Mouse (Mus musculus) CD4-positive, CD25-positive, alpha-beta regulatory T cell, adult 2 months (primary cell): Measurements from ENCODE around the gene Gm9918.
"Not testable (repeated sequence)": the region's sequence is repeated elsewhere in the genome, so short reads cannot be mapped to it uniquely, and the experiment has no call there.

ENCODE experiments used
- DNase-seq: peaks from one replicate; pipeline ENCODE4 v3.0.0-alpha.2; 2012; ENCODE audit warnings: low read depth, low spot score

The Gm9918 gene

DNA sequence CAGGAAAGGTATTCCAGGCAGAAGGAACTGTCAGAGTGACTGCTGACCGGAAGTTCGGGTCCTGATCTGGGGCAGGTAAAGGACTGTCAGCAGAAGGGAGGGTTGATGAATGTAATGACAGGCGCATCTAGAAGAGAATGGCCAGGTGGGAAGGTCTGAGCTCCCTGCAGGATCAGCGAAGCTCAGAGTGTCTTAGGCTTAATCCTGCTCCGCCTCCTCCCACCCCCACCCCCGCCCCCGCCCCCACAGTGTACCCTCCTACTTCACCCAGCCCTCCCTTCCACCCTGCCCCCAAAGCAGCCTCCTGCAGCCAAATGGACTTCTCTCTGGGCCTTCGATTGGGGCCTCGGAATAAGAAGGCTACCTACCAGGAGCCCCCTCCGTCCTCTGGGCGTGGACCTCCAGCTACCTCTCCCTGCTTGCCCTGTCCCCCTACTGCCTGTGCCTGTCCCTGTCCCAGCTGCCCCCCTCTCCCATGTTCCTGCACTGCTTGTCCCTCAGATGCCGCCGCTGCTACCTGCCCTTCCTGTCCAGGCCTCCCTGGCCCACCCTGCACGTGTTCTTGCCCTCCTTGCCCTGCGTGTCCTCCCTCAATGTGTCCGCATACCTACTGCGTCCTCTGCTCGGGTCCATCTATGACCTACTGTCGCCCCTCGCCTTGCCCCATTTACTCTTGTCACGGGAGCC is at the start of gene Gm9918:
TSS of gene Gm9918 (plus strand) at position 290 of the 687 bp plus-strand sequence.
- no peak for DNase-seq

DNA sequence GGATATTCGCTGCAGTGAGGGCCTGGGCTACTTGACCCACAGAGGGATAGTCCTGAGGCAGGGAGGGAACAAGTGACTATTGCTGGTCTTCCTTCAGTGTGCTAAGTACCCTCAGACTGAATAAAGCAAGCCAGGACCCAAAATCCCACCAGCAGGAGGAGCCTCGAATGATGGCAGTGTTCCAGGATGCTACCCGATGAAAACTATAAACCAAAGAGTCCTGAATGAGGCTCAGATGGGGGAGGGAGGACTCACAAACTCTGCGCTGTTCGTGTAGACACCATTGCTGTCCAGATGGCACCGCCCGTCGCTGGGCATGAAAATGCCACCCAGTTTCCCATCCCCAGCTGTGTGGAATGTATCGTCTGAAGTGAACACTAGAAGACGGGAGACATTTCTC is 48.0 kb upstream of the Gm9918 start:
- no peak for DNase-seq

DNA sequence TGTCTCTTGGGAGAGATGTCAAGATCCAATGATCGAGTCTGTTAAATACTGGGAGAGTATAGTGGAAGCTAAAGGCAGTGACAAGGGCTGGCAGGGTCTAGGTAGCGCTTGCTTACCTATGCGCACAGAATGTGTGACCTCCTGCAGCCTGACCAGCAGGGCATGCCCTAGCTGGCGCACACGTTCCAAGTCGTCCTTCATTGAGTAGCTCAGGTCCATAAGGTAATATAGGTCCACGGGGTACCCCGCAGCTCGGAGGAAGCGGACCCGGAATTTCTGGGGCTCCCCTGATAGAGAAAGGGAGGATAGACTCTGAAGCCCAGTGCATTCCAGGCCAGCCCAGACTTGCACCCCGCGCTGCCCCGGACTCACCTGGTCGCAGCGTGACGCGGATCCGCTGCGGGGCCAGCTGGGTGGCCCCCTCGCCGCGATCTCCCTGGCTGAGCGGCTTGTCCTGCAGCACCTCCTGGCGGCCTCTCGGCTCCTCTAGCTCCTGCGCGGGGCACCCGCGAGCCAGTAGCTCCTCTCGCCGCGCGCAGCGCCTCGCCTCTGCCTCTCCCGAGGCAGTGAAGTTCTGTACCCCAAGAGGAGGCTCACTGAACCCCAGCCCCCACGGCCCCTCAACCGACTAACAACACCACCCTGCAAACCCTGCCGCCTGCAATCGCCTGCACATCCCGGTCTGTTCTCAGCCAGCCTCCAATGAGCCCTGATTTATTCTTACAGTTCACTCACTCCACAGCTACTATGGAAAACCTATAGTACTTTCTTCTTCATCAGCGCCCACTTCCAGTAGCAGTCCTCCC is 46.0 kb upstream of the Gm9918 start:
- DNase-seq = peak; percentile 83

DNA sequence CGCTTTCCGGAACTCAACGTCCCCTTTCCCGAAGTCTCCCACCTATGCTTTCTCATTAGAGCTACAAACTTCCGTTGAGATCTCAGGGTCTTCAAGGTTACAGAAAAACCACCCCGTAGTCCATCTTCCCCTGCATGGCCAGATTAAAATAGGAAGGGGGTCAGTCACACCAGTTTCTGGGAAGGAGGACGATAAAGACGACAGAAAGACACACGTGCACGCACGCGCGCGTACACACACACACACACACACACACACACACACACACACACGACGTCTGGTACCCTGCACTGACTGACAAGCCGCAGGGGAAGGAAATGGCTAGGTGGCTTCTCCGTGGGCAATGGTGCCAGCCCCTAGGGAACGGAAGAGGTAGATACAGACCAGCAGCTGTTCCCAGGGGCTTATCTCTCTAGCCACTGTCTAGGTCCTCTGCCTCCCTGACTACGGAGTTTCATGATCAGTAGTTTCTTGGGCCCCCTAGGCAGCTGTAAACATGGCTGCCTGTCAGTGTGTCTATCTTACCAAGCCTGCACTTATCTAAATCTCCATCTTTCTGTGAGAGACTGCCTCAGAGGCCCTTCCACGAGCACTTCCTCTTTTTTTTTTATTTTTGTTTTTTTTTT is 45.3 kb upstream of the Gm9918 start:
- DNase-seq = peak; percentile 83

DNA sequence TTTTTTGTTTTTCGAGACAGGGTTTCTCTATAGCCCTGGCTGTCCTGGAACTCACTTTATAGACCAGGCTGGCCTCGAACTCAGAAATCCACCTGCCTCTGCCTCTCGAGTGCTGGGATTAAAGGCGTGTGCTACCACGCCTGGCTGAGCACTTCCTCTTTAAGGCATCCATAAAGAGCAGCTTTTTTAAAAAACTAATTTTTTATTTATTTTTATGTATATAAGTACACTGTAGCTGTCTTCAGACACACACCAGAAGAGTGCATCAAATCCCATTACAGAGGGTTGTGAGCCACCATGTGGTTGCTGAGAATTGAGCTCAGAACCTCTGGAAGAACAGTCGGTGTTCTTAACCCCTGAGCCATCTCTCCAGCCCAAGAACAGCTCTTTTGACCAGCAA is 44.7 kb upstream of the Gm9918 start:
- not testable (repeated sequence) for DNase-seq

DNA sequence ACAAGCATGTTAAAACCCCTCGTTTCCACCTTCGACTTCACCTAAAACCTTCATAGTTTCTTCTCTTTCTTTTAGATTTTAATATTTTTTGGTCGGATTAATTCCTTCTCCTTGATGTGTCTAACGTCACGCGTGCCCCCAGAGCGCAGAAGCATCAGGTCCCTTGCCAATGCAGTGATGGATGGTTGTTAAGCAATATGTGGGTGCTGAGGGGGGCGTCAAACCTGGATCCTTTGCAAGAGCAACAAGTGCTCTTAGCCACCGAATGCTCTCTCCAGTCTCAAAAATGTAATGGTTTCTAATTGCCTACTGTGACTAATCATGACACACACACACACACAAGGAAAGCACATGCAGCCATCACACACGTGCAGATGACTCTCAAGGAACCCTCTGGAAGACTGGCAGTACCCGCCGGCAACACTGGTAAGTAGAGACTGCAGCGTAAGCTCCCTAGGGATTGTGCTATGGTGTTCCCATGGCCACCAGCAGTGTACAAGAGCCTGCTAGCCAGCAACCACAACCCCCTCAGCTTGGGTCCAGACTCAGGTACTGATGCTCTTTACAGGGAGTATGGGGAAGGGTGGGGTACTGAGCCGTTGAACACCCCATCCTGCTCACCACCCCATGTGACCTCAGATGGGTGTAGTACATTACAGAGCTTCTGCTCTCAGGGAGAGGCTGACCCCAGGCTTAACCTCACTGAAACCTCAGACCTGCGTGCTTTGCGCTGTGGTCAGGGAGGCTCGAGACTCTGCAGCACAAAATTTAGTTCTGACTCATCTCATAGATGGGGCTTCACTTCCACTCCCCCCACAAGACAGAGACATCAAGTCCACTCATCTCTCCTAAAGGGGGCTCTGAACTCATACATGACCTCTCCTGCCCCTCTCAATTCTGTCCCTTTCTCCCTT is 39.7 kb upstream of the Gm9918 start:
- DNase-seq = peak; percentile 64

DNA sequence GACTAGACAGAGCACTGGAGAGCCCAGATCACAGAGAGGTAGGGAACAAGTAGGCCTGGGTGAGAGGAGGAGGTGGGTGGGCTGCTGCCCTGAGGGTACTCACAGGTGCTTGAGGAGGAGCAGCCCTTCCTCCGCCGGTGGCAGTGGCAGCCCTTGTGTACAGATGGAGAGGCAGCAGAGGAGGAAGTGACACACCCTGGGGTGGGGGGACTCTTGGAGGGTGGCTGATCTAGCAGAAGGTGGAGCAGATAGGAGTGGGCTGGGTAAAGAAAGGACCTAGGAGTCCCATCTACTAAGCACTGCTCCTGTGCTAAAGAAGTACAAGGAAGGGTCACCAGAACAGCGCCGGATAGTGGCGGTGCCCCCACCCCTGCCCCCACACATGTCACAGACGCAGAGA is 38.6 kb upstream of the Gm9918 start, which contains the start of gene Itgb7:
TSS of gene Itgb7 (minus strand) at position 197 of the 400 bp plus-strand sequence.
- peak; percentile 74 for DNase-seq

DNA sequence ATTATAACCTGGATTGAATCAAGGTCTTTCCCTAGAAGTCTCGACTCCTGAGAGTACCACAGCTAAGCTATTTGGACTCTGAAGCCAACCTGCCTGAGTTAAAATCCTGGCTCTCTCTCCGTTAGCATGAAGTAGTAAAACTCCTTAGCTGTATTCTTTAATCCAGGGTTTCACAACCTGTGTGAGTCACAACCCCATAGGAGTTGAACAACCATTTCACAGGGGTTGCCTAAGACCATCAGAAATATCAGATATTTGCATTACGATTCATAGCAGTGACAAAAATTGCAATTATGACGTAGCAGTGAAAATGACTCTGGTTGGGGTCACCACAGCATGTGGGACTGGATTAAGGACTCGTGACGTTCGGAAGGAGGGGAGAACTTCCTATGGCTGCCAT is 37.6 kb upstream of the Gm9918 start:
- DNase-seq = no peak

DNA sequence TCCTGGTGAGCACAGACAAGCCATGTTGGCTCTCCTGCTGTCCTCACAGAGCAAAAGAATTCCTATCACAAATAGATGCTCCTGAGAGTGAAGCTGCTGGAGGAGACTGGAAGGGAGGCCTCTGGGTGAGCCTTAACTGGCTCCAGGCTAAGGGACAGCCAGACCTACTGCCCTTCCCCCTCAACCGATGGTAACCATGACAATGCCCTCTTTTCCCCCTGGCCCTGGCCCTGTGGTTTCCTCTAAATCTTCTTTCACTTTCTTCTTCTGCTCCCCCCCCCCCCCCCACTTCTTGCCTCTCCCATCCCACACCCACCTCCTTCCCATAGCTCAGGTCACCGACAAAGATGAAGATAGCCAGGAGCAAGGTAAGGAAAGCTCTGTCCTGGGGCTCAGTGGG is 36.5 kb upstream of the Gm9918 start:
- peak; percentile 59 for DNase-seq

DNA sequence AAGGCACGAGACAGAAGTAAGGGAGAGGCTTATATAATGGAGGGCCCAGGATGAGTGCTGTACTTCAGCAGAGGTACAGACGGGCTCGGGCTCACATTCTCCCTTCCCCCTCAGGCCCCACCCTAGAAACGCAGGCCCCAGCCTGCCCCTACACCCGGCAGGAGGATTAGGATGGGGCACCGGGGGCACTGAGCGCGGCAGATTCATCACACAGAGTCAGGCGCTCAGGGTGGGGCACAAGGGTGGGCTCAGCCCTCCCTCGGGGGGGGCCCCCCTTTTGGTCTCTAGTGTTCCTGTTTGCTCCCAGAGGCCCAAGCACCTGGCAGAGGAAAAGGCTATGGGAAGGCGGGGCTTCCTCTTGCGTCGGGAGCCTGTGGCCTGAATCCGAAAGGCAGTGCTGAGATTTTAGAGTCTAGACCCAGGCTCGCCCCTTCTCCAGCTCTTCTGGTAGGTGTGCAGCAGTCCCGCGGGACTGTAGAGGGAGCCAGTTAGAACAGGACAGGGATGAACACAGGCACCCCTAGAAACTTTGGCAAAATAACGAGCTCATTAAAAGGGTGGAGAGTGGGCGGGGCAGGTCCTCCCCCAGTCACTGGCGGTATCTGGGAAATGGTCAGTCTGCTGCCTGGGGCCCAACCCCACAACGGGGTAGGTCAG is 34.9 kb upstream of the Gm9918 start:
- peak; percentile 39 for DNase-seq

DNA sequence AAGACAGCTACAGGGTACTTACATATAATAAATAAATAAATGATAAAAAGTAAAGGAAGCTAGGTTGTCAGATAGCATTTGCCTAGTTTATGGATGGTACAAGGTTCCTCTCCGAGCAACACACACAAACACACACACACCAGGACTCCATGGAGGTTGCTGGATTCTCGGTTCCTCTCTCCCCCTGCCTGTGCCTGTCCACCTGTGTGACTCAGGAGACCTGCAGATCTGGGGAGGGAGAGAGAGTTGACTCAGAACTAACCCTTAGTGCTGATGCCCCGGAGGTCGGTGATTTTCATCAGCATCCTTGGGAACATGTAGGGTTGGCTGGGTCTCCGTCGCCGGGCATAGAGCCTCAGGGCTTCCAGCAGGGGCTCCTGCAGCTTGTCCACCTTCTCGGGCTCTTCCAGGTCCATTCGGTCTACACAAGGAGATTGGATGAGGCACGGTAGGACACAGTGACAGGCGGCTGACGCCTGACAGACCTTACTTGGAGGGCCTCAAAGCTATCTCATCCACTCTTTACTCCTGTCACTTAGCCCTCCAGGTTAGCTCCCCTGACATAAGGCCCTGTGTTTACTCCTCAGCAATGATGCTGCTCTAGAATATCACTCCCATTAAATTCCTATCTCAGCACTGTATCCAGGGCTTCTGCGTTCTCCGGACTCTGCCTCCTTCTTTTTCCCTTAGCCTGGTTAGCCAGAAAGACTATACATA is 31.7 kb upstream of the Gm9918 start:
- no peak for DNase-seq

DNA sequence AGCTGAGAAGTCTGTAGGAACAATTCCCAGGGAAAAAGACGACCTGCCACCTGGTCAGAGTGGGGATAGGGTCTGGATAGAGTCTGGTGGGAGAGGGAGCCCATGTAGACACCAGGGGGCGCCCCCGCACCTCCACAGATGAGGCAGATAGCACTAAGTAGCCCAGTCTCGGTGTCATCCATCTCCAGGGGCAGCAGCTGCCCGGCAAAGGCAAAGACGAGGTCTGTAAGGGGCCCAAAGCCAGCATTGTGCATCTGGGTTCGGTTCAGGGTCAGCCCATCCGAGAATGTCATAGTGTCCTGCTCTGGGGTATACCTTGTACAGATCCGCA is 31.1 kb upstream of the Gm9918 start:
- peak; percentile 88 for DNase-seq

DNA sequence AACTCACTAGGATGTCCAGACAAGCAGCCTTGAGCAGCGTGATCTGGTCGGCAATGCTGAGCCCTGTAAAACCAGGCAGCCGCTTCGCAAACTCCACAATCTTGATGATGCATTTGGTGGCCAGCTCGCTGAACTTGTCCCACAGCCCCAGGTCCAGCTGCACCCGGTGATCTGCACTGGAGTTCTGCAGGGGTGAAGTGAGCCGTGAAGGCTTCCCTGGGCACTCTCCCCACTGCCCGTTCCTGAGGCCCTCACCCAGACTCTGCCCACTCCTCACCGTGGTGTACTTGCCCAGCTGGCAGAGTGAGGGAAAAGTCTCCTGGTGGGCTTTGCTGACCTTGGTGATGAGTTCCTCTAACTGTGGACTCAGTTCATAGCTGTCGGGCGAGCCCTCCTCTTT is 30.5 kb upstream of the Gm9918 start:
- no peak for DNase-seq

DNA sequence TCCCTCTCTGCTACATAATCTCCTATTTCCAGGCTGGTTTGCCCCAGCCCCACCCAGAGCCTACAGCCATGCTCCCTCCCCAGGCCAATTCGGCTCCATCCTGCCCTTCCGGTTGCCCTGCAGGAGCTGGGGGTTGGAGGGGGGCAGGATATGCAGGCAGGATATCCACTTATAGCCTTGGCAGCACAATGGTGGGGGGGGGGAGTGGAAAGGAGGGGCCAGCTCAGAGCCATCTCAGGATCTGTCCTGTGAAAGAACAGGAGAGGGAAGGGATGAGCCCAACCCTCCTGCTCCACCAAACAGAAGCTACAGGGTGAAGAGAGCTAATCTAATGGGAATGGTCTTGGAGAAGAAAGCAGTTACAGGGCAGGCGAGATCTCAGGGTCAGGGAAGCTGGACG is 29.8 kb upstream of the Gm9918 start:
- DNase-seq = no peak

DNA sequence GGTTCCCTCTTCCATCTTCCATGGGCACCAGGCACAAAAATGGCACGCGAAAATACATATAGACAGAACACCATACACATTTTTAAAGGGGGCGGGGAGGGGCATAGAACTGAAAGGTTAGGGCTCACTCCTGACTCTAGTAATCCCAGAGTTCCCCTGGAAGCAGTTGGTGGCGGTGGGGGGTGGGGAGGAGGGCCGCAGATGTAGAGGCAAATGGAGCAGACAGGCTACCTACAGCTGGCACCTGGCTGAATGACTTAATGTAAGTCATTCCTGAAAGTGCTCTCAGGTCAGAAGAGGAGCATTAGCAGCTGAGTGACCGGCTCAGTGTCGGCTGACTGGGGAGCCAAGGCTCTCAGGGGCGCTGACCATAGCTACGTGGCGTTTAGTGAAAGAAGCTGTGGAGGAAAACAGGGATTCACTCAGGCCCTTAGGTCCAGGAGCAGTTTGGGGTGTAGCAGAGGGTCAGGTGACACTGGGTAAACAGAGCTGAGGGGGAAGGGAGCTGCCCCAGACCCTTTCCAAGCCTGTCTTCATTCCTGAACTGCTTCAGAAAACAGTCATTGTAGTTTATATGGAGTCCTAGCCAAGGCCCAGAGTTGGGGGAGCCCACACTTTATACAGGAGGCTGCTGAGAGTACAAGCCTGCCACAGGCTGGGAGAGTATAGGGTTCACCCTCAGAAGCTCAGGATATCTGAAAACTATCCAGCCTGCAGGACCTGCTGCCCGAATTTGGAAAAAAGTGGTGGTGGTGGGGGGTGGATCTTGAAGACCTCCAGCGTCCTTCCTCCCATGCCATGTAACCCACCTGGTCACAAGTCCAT is 27.7 kb upstream of the Gm9918 start:
- DNase-seq = no peak

DNA sequence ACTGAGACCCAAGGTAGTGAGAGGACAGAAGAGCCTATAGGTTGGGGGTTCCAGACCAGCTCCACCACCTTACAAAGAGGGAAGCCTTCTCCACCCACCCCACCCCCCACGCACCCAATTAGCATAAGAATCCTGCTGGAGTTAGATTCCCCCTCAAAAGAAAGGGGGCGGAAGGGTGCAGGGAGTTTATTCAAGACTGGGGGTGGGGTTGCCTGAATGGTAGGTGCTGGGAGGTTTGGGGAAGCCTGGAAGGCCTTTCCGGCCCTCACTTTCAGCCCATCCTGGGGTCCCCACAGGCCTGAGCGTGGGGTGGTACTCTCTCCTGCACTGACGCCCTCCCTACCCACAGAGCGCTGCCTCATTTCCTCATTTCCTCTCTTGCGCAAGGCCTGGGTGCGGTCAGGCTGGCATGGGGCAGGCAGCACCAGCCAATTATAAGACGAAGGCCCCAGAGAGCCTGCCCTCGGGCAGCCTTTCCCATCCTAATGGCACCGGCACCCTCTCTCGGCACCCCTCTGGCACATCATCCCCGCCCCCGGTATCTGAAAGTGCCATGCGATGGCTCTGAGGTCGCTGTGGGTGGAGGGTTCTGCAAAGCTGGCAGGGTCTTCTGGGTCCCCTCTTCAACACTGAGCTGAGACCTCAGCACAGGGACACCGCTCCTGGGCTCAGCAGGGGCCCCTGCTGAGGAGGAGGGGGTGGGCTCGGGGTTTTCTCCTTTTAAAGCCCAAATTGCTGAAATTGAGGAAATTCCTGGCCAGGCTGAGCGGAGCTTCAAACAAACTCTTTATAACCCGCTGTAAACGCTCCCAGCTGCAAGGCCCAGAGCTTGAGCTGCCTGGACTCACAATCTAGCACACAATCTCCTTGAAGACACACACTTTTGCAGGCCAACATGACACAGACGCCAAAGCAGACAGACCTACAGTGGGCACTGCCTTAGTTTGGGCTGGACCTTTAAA is 26.9 kb upstream of the Gm9918 start:
- DNase-seq = peak; percentile 62

DNA sequence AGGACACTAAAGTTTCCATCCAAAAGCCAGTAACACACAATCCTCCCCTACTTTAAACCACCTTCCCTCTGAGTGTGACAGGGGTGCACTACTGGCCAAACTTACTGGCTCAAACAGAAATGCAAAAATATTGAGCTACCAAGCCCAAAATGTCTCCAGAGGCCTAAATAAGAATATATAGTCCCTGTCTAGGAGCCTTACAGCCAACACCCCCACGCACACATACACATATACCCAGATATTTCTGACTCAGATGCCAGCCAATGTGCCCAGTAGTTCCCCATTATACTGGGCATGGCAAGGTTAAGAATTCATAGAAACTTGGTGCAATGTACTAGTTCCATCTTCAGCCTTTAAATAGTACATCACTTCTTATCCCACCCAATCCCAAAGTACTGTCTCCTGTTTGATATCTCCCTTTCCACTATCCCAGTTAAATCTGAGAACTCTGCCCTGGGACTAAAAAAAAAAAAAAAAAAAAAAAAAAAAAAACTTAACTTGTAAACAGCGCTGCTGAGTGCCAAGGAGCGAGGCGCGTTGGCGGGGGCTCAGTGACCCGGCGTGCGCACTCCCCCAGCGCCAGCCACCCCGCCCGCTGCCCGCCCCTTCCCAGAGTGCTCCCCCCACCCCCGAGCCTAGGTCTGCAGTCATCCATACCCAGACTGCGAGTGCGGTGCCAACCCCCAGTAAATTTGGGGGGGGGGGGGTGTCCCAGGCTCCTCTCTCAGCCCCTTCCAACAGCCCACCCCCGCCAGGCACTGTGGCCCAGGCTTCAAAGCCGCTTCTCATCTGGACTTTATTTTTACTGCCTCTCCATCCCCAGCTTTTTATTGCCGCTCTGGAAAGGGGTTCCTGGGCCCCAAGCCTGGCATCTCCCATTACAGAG is 25.8 kb upstream of the Gm9918 start:
- peak; percentile 49 for DNase-seq
